Mouse (Mus musculus) forebrain, postnatal 0 days (tissue): Measurements from ENCODE around the gene Rnaseh1. TPM values are rescaled to one million over a fixed set of nuclear protein-coding genes. Genes with fewer than 3 reads are reported as not detected.

Experiments
- ATAC-seq: fragments of 200-750 bp; cut with Nextera tagmentation; 2 replicates; pipeline ENCODE4 v1.8.0; 2017; ENCODE audit warnings: mild to moderate bottlenecking, moderate library complexity
- DNase-seq: peaks from one replicate; pipeline ENCODE4 v3.0.0-alpha.2; 2015
- H3K27ac ChIP-seq: fragments of 300-500 bp; sonication (generic); 2 replicates; pipeline ENCODE4 v1.5.1; 2014; ENCODE audit warnings: low read depth, mild to moderate bottlenecking, antibody characterized with exemption, low read length, moderate library complexity, mixed read lengths
- H3K27me3 ChIP-seq: fragments of 300-500 bp; sonication (generic); 2 replicates; pipeline ENCODE4 v1.6.1; 2014; ENCODE audit warnings: mild to moderate bottlenecking, low read length, mixed read lengths; ENCODE audit not compliant: insufficient read depth
- H3K36me3 ChIP-seq: fragments of 300-500 bp; sonication (generic); 2 replicates; pipeline ENCODE4 v1.6.1; 2014; ENCODE audit warnings: mild to moderate bottlenecking, moderate library complexity; ENCODE audit not compliant: insufficient read depth
- H3K4me1 ChIP-seq: fragments of 300-500 bp; sonication (generic); 2 replicates; pipeline ENCODE4 v1.6.1; 2014; ENCODE audit warnings: antibody characterized with exemption; ENCODE audit not compliant: insufficient read depth
- H3K4me2 ChIP-seq: fragments of 300-500 bp; sonication (generic); 2 replicates; pipeline ENCODE4 v1.6.1; 2014; ENCODE audit warnings: low read depth, mild to moderate bottlenecking, moderate library complexity
- H3K4me3 ChIP-seq: fragments of 300-500 bp; sonication (generic); 2 replicates; pipeline ENCODE4 v1.5.1; 2014; ENCODE audit warnings: low read depth, low read length, mixed read lengths
- H3K9ac ChIP-seq: fragments of 300-500 bp; sonication (generic); 2 replicates; pipeline ENCODE4 v1.6.1; 2014; ENCODE audit warnings: mild to moderate bottlenecking
- H3K9me3 ChIP-seq: fragments of 300-500 bp; sonication (generic); 2 replicates; pipeline ENCODE4 v1.6.1; 2016; ENCODE audit warnings: low read length
- CTCF ChIP-seq: sonication (generic); IDR thresholded peaks from 2 replicates; pipeline ENCODE4 v1.5.1; 2016; ENCODE audit warnings: antibody characterized with exemption, control low read depth, low read depth
- WGBS: fragments of 180-500 bp; shearing (Covaris S2); extraction: QIAGEN DNeasy Blood & Tissue Kit; methylation state at CpG from one replicate; pipeline ENCODE4 v1.1.7; 2014; 5-methylcytosine and 5-hydroxymethylcytosine counted together
- polyA plus RNA-seq: library from polyadenylated mRNA; unstranded; fragments of >200 nt; fragmentation: Nextera tagmentation; extraction: Ambion mirVana; gene quantifications from 2 replicates; pipeline ENCODE4 v1.2.1, GENCODE M21; 2015
- total RNA-seq: library from RNA; depleted of rRNA; stranded (reverse); fragments of >200 nt; gene quantifications from 2 replicates; pipeline ENCODE4 v1.2.3, GENCODE M21; 2014

Rnaseh1 gene
- total and polyA plus RNA-seq, 2 experiments from 2014 or later, result 13.3 to 13.7 TPM

- H3K27ac ChIP-seq, result peak overlapping the region; percentile 79
- peak; percentile 9 for DNase-seq
- no peak overlapping the region for H3K4me3 ChIP-seq
- 0 out of 2 replicates have a peak overlapping the region, but pooled peaks have one; percentile 18 for H3K9ac ChIP-seq
- peaks cover 7% of the 10 kb centered on the region; the same call in 1 of the 2 replicates for H3K36me3 ChIP-seq
- TF ChIP-seq CTCF, result no peak
- H3K4me2 ChIP-seq, result no peak overlapping the region
- H3K9me3 ChIP-seq, result no peaks in the 10 kb centered on the region
- H3K4me1 ChIP-seq, result peaks cover 18% of the 10 kb centered on the region
- no peak for ATAC-seq
- no peaks in the 10 kb centered on the region for H3K27me3 ChIP-seq
- 65% methylated on average over 5 of the region's 5 CpGs for WGBS
These were observed 49.7 kb downstream of the Rnaseh1 start for GRCm38 (mm10) chr12:28699086-28699485.

DNA sequence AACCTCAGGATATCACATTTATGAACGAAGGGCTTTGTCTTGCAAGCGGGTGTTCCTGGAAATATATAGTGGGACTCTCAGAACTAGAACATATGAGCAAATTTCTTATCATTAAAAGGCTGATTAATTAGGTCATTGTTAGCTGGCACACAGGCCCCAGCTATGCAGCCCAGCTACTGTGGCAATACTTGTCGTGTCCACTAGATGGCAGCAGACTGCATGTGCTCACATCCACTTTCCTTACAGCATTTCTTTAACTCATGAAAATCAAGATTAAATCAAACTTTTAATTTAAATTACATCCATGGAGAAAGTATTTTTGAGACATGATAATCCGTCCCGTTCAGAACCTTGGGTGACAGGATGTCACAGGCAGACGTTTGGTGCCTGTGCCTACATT lies 50.3 kb downstream of the Rnaseh1 start:
- H3K9ac ChIP-seq, result 0 out of 2 replicates have a peak overlapping the region, but pooled peaks have one; percentile 18
- peak overlapping the region; percentile 90 for H3K27ac ChIP-seq
- no peaks in the 10 kb centered on the region for H3K27me3 ChIP-seq
- H3K4me3 ChIP-seq, result no peak overlapping the region
- no peaks in the 10 kb centered on the region for H3K9me3 ChIP-seq
- peaks cover 7% of the 10 kb centered on the region; the same call in 1 of the 2 replicates for H3K36me3 ChIP-seq
- peaks cover 18% of the 10 kb centered on the region for H3K4me1 ChIP-seq
- TF ChIP-seq CTCF, result peak; percentile 97
- no peak overlapping the region for H3K4me2 ChIP-seq
- WGBS, result 6% methylated on average over 6 of the region's 6 CpGs
- ATAC-seq (peak; percentile 56), DNase-seq (peak; percentile 93)

- H3K27ac ChIP-seq, result peak overlapping the region; percentile 90
- TF ChIP-seq CTCF, result no peak
- DNase-seq (no peak), ATAC-seq (peak; percentile 19)
- no peak overlapping the region for H3K4me3 ChIP-seq
- no peak overlapping the region for H3K4me2 ChIP-seq
- no peaks in the 10 kb centered on the region for H3K27me3 ChIP-seq
- peaks cover 7% of the 10 kb centered on the region; the same call in 1 of the 2 replicates for H3K36me3 ChIP-seq
- no peaks in the 10 kb centered on the region for H3K9me3 ChIP-seq
- H3K4me1 ChIP-seq, result peaks cover 18% of the 10 kb centered on the region
- H3K9ac ChIP-seq, result 0 out of 2 replicates have a peak overlapping the region, but pooled peaks have one; percentile 29
- WGBS, result 15% methylated on average over 3 of the region's 3 CpGs
These were observed 50.7 kb downstream of the Rnaseh1 start for GRCm38 (mm10) chr12:28700101-28700511.

- H3K4me2 ChIP-seq, result no peak overlapping the region
- H3K4me3 ChIP-seq, result no peak overlapping the region
- H3K27me3 ChIP-seq, result no peaks in the 10 kb centered on the region
- DNase-seq, result peak; percentile 79
- peaks cover 7% of the 10 kb centered on the region; the same call in 1 of the 2 replicates for H3K36me3 ChIP-seq
- TF ChIP-seq CTCF, result no peak
- no peak overlapping the region for H3K9ac ChIP-seq
- H3K4me1 ChIP-seq, result peaks cover 18% of the 10 kb centered on the region
- ATAC-seq, result peak; percentile 77
- 32% methylated on average over 19 of the region's 19 CpGs for WGBS
- H3K27ac ChIP-seq, result peak overlapping the region; percentile 90
- H3K9me3 ChIP-seq, result no peaks in the 10 kb centered on the region
These were observed 51.2 kb downstream of the Rnaseh1 start for GRCm38 (mm10) chr12:28700561-28701025.

- 58% methylated on average over 11 of the region's 11 CpGs for WGBS
- H3K27ac ChIP-seq, result peak overlapping the region; percentile 90
These were observed 51.9 kb downstream of the Rnaseh1 start for GRCm38 (mm10) chr12:28701302-28701701.

DNA sequence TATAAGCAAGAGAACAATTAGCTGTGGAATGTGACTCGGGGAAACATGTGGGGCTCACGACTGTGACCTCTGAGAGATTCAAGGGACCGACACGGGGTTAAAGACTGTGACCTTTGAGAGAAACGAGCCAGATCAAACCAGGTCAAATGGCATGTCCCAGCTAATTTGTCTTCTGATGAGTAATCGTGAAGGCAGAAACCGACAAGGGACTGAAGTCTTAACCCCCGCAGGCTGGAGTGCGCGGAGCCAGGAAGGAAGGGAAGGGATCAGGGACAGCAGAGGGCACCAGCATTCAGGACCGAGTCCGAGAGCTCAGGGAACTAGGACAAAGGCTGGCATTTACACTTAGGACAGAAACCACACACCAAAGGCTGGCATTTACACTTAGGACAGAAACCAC lies 55.0 kb downstream of the Rnaseh1 start:
- Histone ChIP-seq H3K4me1 (peaks cover 18% of the 10 kb centered on the region), H3K4me3 (no peak overlapping the region), H3K4me2 (no peak overlapping the region), H3K9me3 (no peaks in the 10 kb centered on the region), H3K27ac (no peak overlapping the region), H3K9ac (no peak overlapping the region), H3K27me3 (no peaks in the 10 kb centered on the region), H3K36me3 (peaks cover 6% of the 10 kb centered on the region)
- WGBS, result 20% methylated on average over 12 of the region's 12 CpGs
- no peak for DNase-seq
- peak; percentile 28; the same call in 1 of the 2 replicates for TF ChIP-seq CTCF
- ATAC-seq, result no peak

More at GRCm38 (mm10) chr12:28701302-28701701, 51.9 kb downstream of the Rnaseh1 start:
- DNase-seq (peak; percentile 47), ATAC-seq (peak; percentile 7)
- peaks cover 7% of the 10 kb centered on the region; the same call in 1 of the 2 replicates for H3K36me3 ChIP-seq
- H3K4me3 ChIP-seq, result no peak overlapping the region
- H3K27me3 ChIP-seq, result no peaks in the 10 kb centered on the region
- peaks cover 18% of the 10 kb centered on the region for H3K4me1 ChIP-seq
- H3K9me3 ChIP-seq, result no peaks in the 10 kb centered on the region
- 0 out of 2 replicates have a peak, but pooled peaks have one; percentile 20 for TF ChIP-seq CTCF
- no peak overlapping the region for H3K9ac ChIP-seq
- no peak overlapping the region for H3K4me2 ChIP-seq

DNA sequence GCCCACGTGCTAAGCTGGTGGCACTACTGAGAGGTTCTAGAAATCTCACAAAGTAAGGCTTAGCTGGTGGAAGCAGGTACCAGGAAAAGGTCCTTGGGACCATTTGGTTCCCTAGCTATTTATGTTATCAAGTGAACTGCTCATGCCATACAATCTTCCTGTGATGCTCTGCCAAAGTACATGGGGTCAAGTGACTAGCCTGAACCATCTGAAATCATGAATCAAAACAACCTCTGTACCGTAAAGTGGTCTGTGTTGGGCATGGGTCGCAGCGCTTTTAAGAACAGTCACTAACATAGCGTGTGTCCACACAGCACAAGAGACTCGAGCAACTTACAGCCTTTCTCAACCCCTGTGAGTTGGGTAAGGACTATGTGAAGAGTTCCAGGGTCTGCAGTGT lies 55.8 kb downstream of the Rnaseh1 start:
- no peak for TF ChIP-seq CTCF
- peaks cover 14% of the 10 kb centered on the region for H3K36me3 ChIP-seq
- DNase-seq (no peak), ATAC-seq (no peak)
- no peaks in the 10 kb centered on the region for H3K27me3 ChIP-seq
- H3K4me1 ChIP-seq, result peaks cover 14% of the 10 kb centered on the region
- H3K4me2 ChIP-seq, result no peak overlapping the region
- no peak overlapping the region for H3K9ac ChIP-seq
- no peak overlapping the region; the same call in 1 of the 2 replicates for H3K27ac ChIP-seq
- no peak overlapping the region for H3K4me3 ChIP-seq
- no peaks in the 10 kb centered on the region for H3K9me3 ChIP-seq
- WGBS, result 92% methylated on average over 6 of the region's 6 CpGs
